Comparison of ENCODE assay signal across 11 mouse cellular contexts in the genomic region with DNA sequence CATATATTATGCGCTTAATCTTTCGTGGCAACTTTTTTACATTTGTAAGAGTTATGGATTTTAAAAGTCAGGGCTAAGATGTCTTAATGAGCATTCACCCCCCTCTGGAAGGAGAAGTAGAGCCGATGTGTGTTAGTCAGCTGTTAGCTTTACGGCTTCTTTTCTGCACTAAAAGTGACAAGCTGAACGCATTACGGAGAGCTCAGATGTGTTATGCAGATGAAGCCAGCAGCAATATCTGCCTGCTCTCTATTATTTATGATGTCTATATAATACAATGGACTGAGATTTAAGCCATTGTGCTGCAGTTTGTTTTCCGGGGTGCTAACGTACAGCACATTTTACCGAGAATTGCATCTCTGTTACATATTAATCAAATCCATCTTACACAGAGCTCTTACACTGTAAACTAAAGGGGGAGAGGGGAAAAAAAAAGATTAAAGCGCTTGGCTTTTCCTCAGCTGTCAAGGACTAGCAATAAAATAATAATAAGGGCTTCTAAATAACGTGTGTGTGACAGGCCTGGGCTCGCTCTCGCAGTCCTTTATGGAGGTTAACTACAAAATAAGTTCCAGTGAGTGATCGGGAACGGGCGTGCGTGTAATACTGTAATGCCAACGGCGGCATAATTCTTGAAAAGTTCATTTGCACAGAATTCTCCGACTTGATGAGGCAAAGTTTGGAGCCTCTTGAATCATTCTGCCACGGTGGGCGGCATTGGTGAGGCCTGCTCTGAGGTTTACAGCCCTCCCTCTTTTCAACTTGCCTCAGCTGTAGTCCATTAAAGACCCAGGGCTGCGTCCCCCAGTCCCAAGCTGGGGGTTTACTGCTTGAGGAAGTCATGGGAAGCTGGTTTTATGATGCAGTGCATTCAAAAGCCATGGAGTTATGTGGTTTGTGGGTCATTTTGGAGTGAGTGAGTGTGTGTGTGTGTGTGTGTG.
DNase-seq lines count a peak whose midpoint lies in the region; ATAC-seq lines count a peak whose summit lies in the region.
"Had no signal": no experiment of that assay in that cellular context is flagged by ENCODE, and none has a peak within 500 bp of the region (broad histone marks: within the 10 kb centered on the region; RNA-seq: fewer than 3 reads in every experiment).

No protein-coding gene starts in this region.

- no peaks in the 10 kb centered on the region for H3K36me3 ChIP-seq in forebrain, embryonic 16.5 days (ENCODE audit: control insufficient read depth, insufficient read depth)
- no peaks in the 10 kb centered on the region for H3K36me3 ChIP-seq in limb, embryonic 12.5 days
- H3K36me3 ChIP-seq in stomach, embryonic 14.5 days (ENCODE audit: control insufficient read depth, insufficient read depth, low read length): no peaks in the 10 kb centered on the region

- no peak overlapping the region for H3K9ac ChIP-seq in forebrain, embryonic 16.5 days (replicated peaks; ENCODE audit: low read depth, low read length)
- no peak overlapping the region for H3K9ac ChIP-seq in limb, embryonic 12.5 days (replicated peaks)
- H3K9ac ChIP-seq in stomach, embryonic 14.5 days (replicated peaks; ENCODE audit: low read depth, low read length): no peak overlapping the region
- H3K9ac ChIP-seq: liver, postnatal 0 days had no signal

- peak overlapping the region; percentile 17 for H3K4me2 ChIP-seq in forebrain, embryonic 16.5 days (ENCODE audit: low read length)
- peak overlapping the region; percentile 47 for H3K4me2 ChIP-seq in limb, embryonic 12.5 days
- no peak overlapping the region for H3K4me2 ChIP-seq in stomach, embryonic 14.5 days (replicated peaks; ENCODE audit: low read depth, low read length)

- H3K4me1 ChIP-seq in forebrain, embryonic 16.5 days (replicated peaks; ENCODE audit: control insufficient read depth, insufficient read depth, low read length): peaks cover 40% of the 10 kb centered on the region
- peaks cover 70% of the 10 kb centered on the region for H3K4me1 ChIP-seq in limb, embryonic 12.5 days (replicated peaks)
- H3K4me1 ChIP-seq in stomach, embryonic 14.5 days (ENCODE audit: control insufficient read depth, insufficient read depth, low read length): peaks cover 16% of the 10 kb centered on the region

- ATAC-seq in forebrain, embryonic 16.5 days: peak; percentile 22; the same call in 1 of the 2 replicates
- peak; percentile 58; the same call in 1 of the 2 replicates for ATAC-seq in limb, embryonic 12.5 days (ENCODE audit: insufficient number of reproducible peaks, insufficient read depth, low FRiP score, low TSS enrichment, low read depth)
- 0 out of 2 replicates have a peak, but pooled peaks have one; percentile 19 for ATAC-seq in stomach, embryonic 14.5 days (ENCODE audit: insufficient number of reproducible peaks, insufficient read depth, low FRiP score, low read depth)
- ATAC-seq: liver, postnatal 0 days had no signal

- WGBS in forebrain, embryonic 16.5 days: 35% methylated on average over 23 of the region's 23 CpGs
- 7% methylated on average over 23 of the region's 23 CpGs for WGBS in limb, embryonic 12.5 days
- 32% methylated on average over 23 of the region's 23 CpGs for WGBS in stomach, embryonic 14.5 days

- H3K27me3 ChIP-seq in forebrain, embryonic 16.5 days (replicated peaks; ENCODE audit: control insufficient read depth, insufficient read depth, low read length): no peaks in the 10 kb centered on the region
- H3K27me3 ChIP-seq in limb, embryonic 12.5 days: peaks cover 43% of the 10 kb centered on the region
- H3K27me3 ChIP-seq in stomach, embryonic 14.5 days (ENCODE audit: control insufficient read depth, insufficient read depth, low read length): no peaks in the 10 kb centered on the region

- H3K27ac ChIP-seq in forebrain, embryonic 16.5 days (ENCODE audit: low read length): no peak overlapping the region
- H3K27ac ChIP-seq in limb, embryonic 12.5 days: peak overlapping the region; percentile 66; the same call in 1 of the 2 replicates
- H3K27ac ChIP-seq in stomach, embryonic 14.5 days (ENCODE audit: low read length): no peak overlapping the region

- DNase-seq in kidney, postnatal 10 days: peak; percentile 30
- no peak for DNase-seq in kidney, adult 9 months
- no peak for DNase-seq in gastrocnemius, postnatal 10 days
- no peak for DNase-seq in layer of hippocampus, adult 18-20 months (ENCODE audit: low spot score in 2 of 2)
- DNase-seq: adrenal gland, postnatal 14 days; cerebellum, adult 11-12 months; gastrocnemius, postnatal 25 days; liver, postnatal 0 days had no signal

- H3K4me3 ChIP-seq in forebrain, embryonic 16.5 days (replicated peaks; ENCODE audit: low read length): no peak overlapping the region
- peak overlapping the region; percentile 9; the same call in 1 of the 2 replicates for H3K4me3 ChIP-seq in limb, embryonic 12.5 days (replicated peaks)
- no peak overlapping the region for H3K4me3 ChIP-seq in stomach, embryonic 14.5 days (ENCODE audit: low read depth, low read length)

- H3K9me3 ChIP-seq in forebrain, embryonic 16.5 days (ENCODE audit: control insufficient read depth, low read length): no peaks in the 10 kb centered on the region
- H3K9me3 ChIP-seq in limb, embryonic 12.5 days: no peaks in the 10 kb centered on the region
- no peaks in the 10 kb centered on the region for H3K9me3 ChIP-seq in stomach, embryonic 14.5 days (ENCODE audit: control insufficient read depth, low read depth, low read length)
